Mouse (Mus musculus): Measurements from ENCODE around the gene Zfp654. TPM values are rescaled to one million over a fixed set of nuclear protein-coding genes. Genes with fewer than 3 reads are reported as not detected.

The Zfp654 gene
- total and polyA plus RNA-seq, 3 experiments = 6.5 to 22.6 (median 7.1) TPM

GRCm38 (mm10) chr16:64835996-64836545 is 15.4 kb downstream of the Zfp654 start:
- Histone ChIP-seq H3K4me2 (ENCODE audit: insufficient read depth, low read depth, poor library complexity, severe bottlenecking) (no peak overlapping the region), H3K9ac (ENCODE audit: insufficient read depth, low read depth) (no peak overlapping the region), H3K27me3 (replicated peaks) (no peaks in the 10 kb centered on the region), H3K79me2 (replicated peaks; ENCODE audit: control insufficient read depth, extremely low read depth, insufficient read depth, poor library complexity, severe bottlenecking) (peaks cover 7% of the 10 kb centered on the region; the same call in 1 of the 2 replicates), H3K27ac (ENCODE audit: insufficient read depth, low read depth) (no peak overlapping the region), H3K36me3 (replicated peaks in 1 of 2; ENCODE audit: control insufficient read depth in 1 of 2, insufficient read depth in 1 of 2, low read length in 1 of 2) (peaks cover 0 to 9% of the 10 kb centered on the region in 2 experiments), H3K9me3 (replicated peaks; ENCODE audit: low read length) (no peaks in the 10 kb centered on the region), H3K4me1 (ENCODE audit: control insufficient read depth in 1 of 2, insufficient read depth in 2 of 2) (peaks cover 0 to 15% of the 10 kb centered on the region in 2 experiments; a peak in 2 of 4 replicates), H3K4me3 (replicated peaks in 1 of 3; ENCODE audit: low read depth in 2 of 3, low read length in 2 of 3, poor library complexity in 1 of 3) (no peak overlapping the region)
- in situ Hi-C loops (cut with MboI; ENCODE audit: low pct_ligation_motif_present, low pct_unique_long_range_greater_than_20kb, low sequenced_read_pairs) = no loop called here
- DNase-seq (ENCODE audit: extremely low read depth) = no peak
- TF ChIP-seq USF1 (IDR thresholded peaks at IDR 0.05; ENCODE audit: low read depth, low read length) (no peak), JUN (IDR thresholded peaks at IDR 0.05; ENCODE audit: insufficient read depth, low read depth, low read length) (no peak), ZMIZ1 (IDR thresholded peaks at IDR 0.05; ENCODE audit: low read depth, low read length) (no peak), BHLHE40 (IDR thresholded peaks at IDR 0.05; ENCODE audit: low read depth, low read length) (no peak), CHD2 (IDR thresholded peaks at IDR 0.05; ENCODE audit: low read length) (no peak), UBTF (IDR thresholded peaks at IDR 0.05; ENCODE audit: low read depth, low read length) (no peak), SIN3A (IDR thresholded peaks at IDR 0.05; ENCODE audit: low read length) (no peak), MAZ (IDR thresholded peaks at IDR 0.05; ENCODE audit: low read depth, low read length) (no peak), MYC (IDR thresholded peaks at IDR 0.05; ENCODE audit: low read depth, low read length) (no peak), E2F4 (IDR thresholded peaks at IDR 0.05; ENCODE audit: insufficient replicate concordance, low read depth, low read length) (no peak), KAT2A (IDR thresholded peaks at IDR 0.05; ENCODE audit: insufficient replicate concordance, low read length) (no peak), TCF12 (IDR thresholded peaks at IDR 0.05; ENCODE audit: low read depth, low read length) (no peak), POLR2A (IDR thresholded peaks at IDR 0.05; ENCODE audit: low read depth, low read length) (no peak), CTCF (conservative IDR thresholded peaks at IDR 0.05 in 1 of 2, IDR thresholded peaks at IDR 0.05 in 1 of 2; ENCODE audit: low read depth in 2 of 2, low read length in 2 of 2) (no peak), MAFK (IDR thresholded peaks at IDR 0.05; ENCODE audit: insufficient replicate concordance, low read length) (no peak), NRF1 (IDR thresholded peaks at IDR 0.05; ENCODE audit: low read depth, low read length) (no peak), CHD1 (IDR thresholded peaks at IDR 0.05; ENCODE audit: low read depth, low read length) (no peak), HCFC1 (IDR thresholded peaks at IDR 0.05; ENCODE audit: low read depth, low read length) (no peak)
- dilution Hi-C loops (cut with MboI; ENCODE audit: extremely low pct_ligation_motif_present, extremely low pct_unique_long_range_greater_than_20kb, low sequenced_read_pairs) = no loop called here

GRCm38 (mm10) chr16:64830291-64830690 is 21.2 kb downstream of the Zfp654 start:
- Histone ChIP-seq H3K9ac (ENCODE audit: insufficient read depth, low read depth) (no peak overlapping the region), H3K4me3 (replicated peaks in 1 of 3; ENCODE audit: low read depth in 2 of 3, low read length in 2 of 3, poor library complexity in 1 of 3) (no peak overlapping the region), H3K27me3 (replicated peaks) (no peaks in the 10 kb centered on the region), H3K36me3 (replicated peaks in 1 of 2; ENCODE audit: control insufficient read depth in 1 of 2, insufficient read depth in 1 of 2, low read length in 1 of 2) (peaks cover 4 to 29% of the 10 kb centered on the region in 2 experiments), H3K4me2 (ENCODE audit: insufficient read depth, low read depth, poor library complexity, severe bottlenecking) (no peak overlapping the region), H3K9me3 (replicated peaks; ENCODE audit: low read length) (no peaks in the 10 kb centered on the region), H3K79me2 (replicated peaks; ENCODE audit: control insufficient read depth, extremely low read depth, insufficient read depth, poor library complexity, severe bottlenecking) (peaks cover 5% of the 10 kb centered on the region; the same call in 1 of the 2 replicates), H3K4me1 (ENCODE audit: control insufficient read depth in 1 of 2, insufficient read depth in 2 of 2) (0 out of 4 replicates have a peak, but pooled peaks cover 0 to 3% of the 10 kb centered on the region in 2 experiments), H3K27ac (ENCODE audit: insufficient read depth, low read depth) (no peak overlapping the region)
- dilution Hi-C loops (cut with MboI; ENCODE audit: extremely low pct_ligation_motif_present, extremely low pct_unique_long_range_greater_than_20kb, low sequenced_read_pairs) (no loop called here), in situ Hi-C loops (cut with MboI; ENCODE audit: low pct_ligation_motif_present, low pct_unique_long_range_greater_than_20kb, low sequenced_read_pairs) (no loop called here)
- TF ChIP-seq BHLHE40 (IDR thresholded peaks at IDR 0.05; ENCODE audit: low read depth, low read length) = no peak
- no peak for TF ChIP-seq HCFC1 (IDR thresholded peaks at IDR 0.05; ENCODE audit: low read depth, low read length)
- no peak for DNase-seq (ENCODE audit: extremely low read depth)
